Mouse (Mus musculus) lung, postnatal 0 days (tissue): ENCODE measurements around the gene Pla2g2d.

ENCODE experiments used
- CTCF ChIP-seq: IDR thresholded peaks from 2 replicates; pipeline ENCODE4 v1.5.1; 2016; ENCODE audit warnings: antibody characterized with exemption, mild to moderate bottlenecking
- EP300 ChIP-seq: IDR thresholded peaks from 2 replicates; pipeline ENCODE4 v1.6.1; 2016; ENCODE audit warnings: antibody characterized with exemption, mild to moderate bottlenecking, control low read depth

- no peak for TF ChIP-seq CTCF
- TF ChIP-seq EP300 = no peak
Measured at GRCm38 (mm10) chr4:138821036-138821435, 45.5 kb downstream of the Pla2g2d start.
